Mouse (Mus musculus): Measurements from ENCODE around the gene Krtap13.

DNA sequence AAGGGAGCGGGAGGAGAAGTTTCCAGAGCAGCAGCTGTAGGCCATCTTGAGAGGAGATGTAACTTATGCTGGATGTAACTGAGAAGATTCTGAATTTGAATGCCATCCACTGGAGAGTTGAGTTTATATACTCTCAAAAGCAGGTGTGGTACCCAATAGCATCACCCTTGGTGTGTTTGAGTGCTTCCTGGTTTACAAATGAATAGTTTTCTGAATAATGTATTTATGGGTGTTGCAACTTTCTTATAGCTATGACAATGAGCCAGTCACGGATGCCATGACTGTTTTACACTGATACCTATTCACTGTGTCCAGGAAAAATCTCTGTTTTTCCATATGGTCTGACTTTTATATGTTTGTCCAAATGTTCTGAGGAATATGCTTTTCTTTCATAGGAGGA, 22.7 kb upstream of the Krtap13 start, which contains the start of gene 2310057N15Rik:
- no peak for TF ChIP-seq CTCF (IDR thresholded peaks at IDR 0.05; ENCODE audit: extremely low read depth, insufficient read depth, low read length)
- TF ChIP-seq POLR2A (IDR thresholded peaks at IDR 0.05; ENCODE audit: extremely low read depth, insufficient read depth, low read length): no peak

All from cortical plate, adult 2 months (tissue).